Mouse (Mus musculus) liver, embryonic 14.5 days (tissue): ENCODE data around the gene Csnk1g2.

Source experiments
- CTCF ChIP-seq: IDR thresholded peaks from 2 replicates; pipeline ENCODE4 v1.5.1; 2016; ENCODE audit warnings: antibody characterized with exemption, low read depth, control low read depth
- EP300 ChIP-seq: IDR thresholded peaks from 2 replicates; pipeline ENCODE4 v1.6.1; 2016; ENCODE audit warnings: antibody characterized with exemption, low read depth

GRCm38 (mm10) chr10:80614351-80614750 is 8.3 kb upstream of the Csnk1g2 start:
- TF ChIP-seq EP300 (no peak), CTCF (no peak)
